Mouse (Mus musculus) heart, postnatal 36 days (tissue): ENCODE data around the gene Chst1. TPM values are rescaled to one million over a fixed set of nuclear protein-coding genes. Genes with fewer than 3 reads are reported as not detected.

ENCODE experiments used
- microRNA-seq, 2 experiments: library from miRNA; unstranded; fragments of <30 nt; microRNA quantifications; one replicate each; pipeline ENCODE4 v1.2.0; 2021; ENCODE audit warnings: borderline number of aligned reads in 2 of 2
- total RNA-seq, 2 experiments: library from RNA; stranded (reverse); gene quantifications; 2 replicates each; pipeline ENCODE4 v1.2.3; 2021

Gene Chst1
- total RNA-seq, 2 experiments from 2014 or later = 2.6 to 3.3 TPM

Small RNA genes within 50 kb of the gene (microRNA-seq; reads per million reads assigned to microRNA genes)
- gene Mir7221 = 0 reads per million in 2 experiments
- gene Mir7222 = 0 reads per million in 2 experiments

Other genes starting within 250 kb of the Chst1 start
- gene Pex16, start 225.0 kb upstream of the Chst1 start, total RNA-seq = 10 to 100 TPM; 25.8 to 28.9 TPM
- gene Large2, start 224.8 kb upstream of the Chst1 start, total RNA-seq = not detected
- 1 to 10 TPM; 1.7 TPM for gene 1700029I15Rik, start 217.2 kb upstream of the Chst1 start, total RNA-seq
- gene Mapk8ip1, start 198.4 kb upstream of the Chst1 start, total RNA-seq = 1 to 10 TPM; 4.6 to 4.8 TPM
- 10 to 100 TPM; 21.8 to 33.4 TPM for gene Cry2, start 165.7 kb upstream of the Chst1 start, total RNA-seq
- gene Slc35c1, start 139.2 kb upstream of the Chst1 start, total RNA-seq = 1 to 10 TPM; 5.8 to 7.5 TPM